Mouse (Mus musculus) heart, adult 2 months (tissue): ENCODE results near the gene Orai1. TPM values are rescaled to one million over a fixed set of nuclear protein-coding genes. Genes with fewer than 3 reads are reported as not detected.

Source experiments
- DNase-seq, 2 experiments: peaks; one replicate each; pipeline ENCODE4 v3.0.0; 2021
- H3K27ac ChIP-seq: fragments of 200-600 bp; 2 replicates; pipeline ENCODE4 v1.8.1; 2022
- H3K27me3 ChIP-seq: fragments of 200-500 bp; 2 replicates; pipeline ENCODE4 v1.6.1; 2012; ENCODE audit warnings: mild to moderate bottlenecking, low read length, inconsistent platforms, mixed read lengths; ENCODE audit not compliant: control insufficient read depth, insufficient read depth
- H3K36me3 ChIP-seq: fragments of 200-500 bp; 2 replicates; pipeline ENCODE4 v1.6.1; 2012; ENCODE audit warnings: low read length, inconsistent platforms; ENCODE audit not compliant: control insufficient read depth, insufficient read depth
- H3K4me1 ChIP-seq: fragments of 200-500 bp; 2 replicates; pipeline ENCODE4 v1.6.1; 2011; ENCODE audit warnings: low read length; ENCODE audit not compliant: control insufficient read depth, insufficient read depth
- H3K4me3 ChIP-seq: fragments of 200-600 bp; 2 replicates; pipeline ENCODE4 v1.8.1; 2022
- H3K79me2 ChIP-seq: fragments of 200-500 bp; replicated peaks from 2 replicates; pipeline ENCODE4 v1.6.1; 2012; ENCODE audit warnings: mild to moderate bottlenecking, inconsistent platforms, low read length, moderate library complexity, mixed read lengths; ENCODE audit not compliant: control insufficient read depth, insufficient read depth
- H3K9ac ChIP-seq: fragments of 200-500 bp; 2 replicates; pipeline ENCODE4 v1.6.1; 2012; ENCODE audit warnings: low read depth, mild to moderate bottlenecking, control low read depth, inconsistent platforms, low read length, mixed read lengths
- CTCF ChIP-seq: fragments of 200-600 bp; IDR thresholded peaks from 2 replicates; pipeline ENCODE4 v1.8.1; 2022; ENCODE audit warnings: antibody characterized with exemption, mild to moderate bottlenecking, moderate library complexity
- EP300 ChIP-seq: fragments of 200-500 bp; IDR thresholded peaks from 2 replicates; pipeline ENCODE4 v1.6.1; 2011; ENCODE audit warnings: low read depth, low read length, control low read depth; ENCODE audit not compliant: insufficient read depth
- POLR2A ChIP-seq: fragments of 200-500 bp; IDR thresholded peaks from 2 replicates; pipeline ENCODE4 v1.6.1; 2011; ENCODE audit warnings: mild to moderate bottlenecking, low read depth, low read length, control low read depth; ENCODE audit not compliant: insufficient read depth
- WGBS: fragments of 180-500 bp; shearing (Covaris S2); methylation state at CpG from one replicate; pipeline ENCODE4 v1.1.7; 2018; 5-methylcytosine and 5-hydroxymethylcytosine counted together
- intact Hi-C: fragments of 180-260 bp; cut with DNase I; formaldehyde crosslinking; loops from one replicate; pipeline ENCODE4 v1.15.1; 2025
- polyA plus RNA-seq: library from polyadenylated mRNA; depleted of rRNA; stranded (reverse); fragments of >200 nt; gene quantifications from 2 replicates; pipeline ENCODE4 v1.2.3, GENCODE M21; 2012
- total RNA-seq, 2 experiments: library from RNA; stranded (reverse); gene quantifications; 2 replicates each; pipeline ENCODE4 v1.2.3; 2021

The Orai1 gene
- total and polyA plus RNA-seq, 3 experiments, result 11.7 to 42.8 (median 15.8) TPM

- H3K27ac ChIP-seq, result no peak overlapping the region
- no peaks in the 10 kb centered on the region for H3K36me3 ChIP-seq
- WGBS, result 22% methylated on average over 9 of the region's 9 CpGs
- no peaks in the 10 kb centered on the region for H3K27me3 ChIP-seq
- no peak overlapping the region for H3K9ac ChIP-seq
- H3K4me1 ChIP-seq, result 0 out of 2 replicates have a peak, but pooled peaks cover 2% of the 10 kb centered on the region
- intact Hi-C loops, result loop anchor here (1.0 to 5.0 kb wide), 2 partner anchors 77 to 118 kb away; no protein-coding TSS in a partner anchor
- H3K4me3 ChIP-seq, result no peak overlapping the region
- no peak for TF ChIP-seq POLR2A
- peak; percentile 86 for TF ChIP-seq CTCF
- TF ChIP-seq EP300, result peak; percentile 51; the same call in 1 of the 2 replicates
- peak; percentile 69 to 72 for DNase-seq
- no peaks in the 10 kb centered on the region for H3K79me2 ChIP-seq
These were observed 30.9 kb downstream of the Orai1 start for GRCm38 (mm10) chr5:123045561-123046295.

DNA sequence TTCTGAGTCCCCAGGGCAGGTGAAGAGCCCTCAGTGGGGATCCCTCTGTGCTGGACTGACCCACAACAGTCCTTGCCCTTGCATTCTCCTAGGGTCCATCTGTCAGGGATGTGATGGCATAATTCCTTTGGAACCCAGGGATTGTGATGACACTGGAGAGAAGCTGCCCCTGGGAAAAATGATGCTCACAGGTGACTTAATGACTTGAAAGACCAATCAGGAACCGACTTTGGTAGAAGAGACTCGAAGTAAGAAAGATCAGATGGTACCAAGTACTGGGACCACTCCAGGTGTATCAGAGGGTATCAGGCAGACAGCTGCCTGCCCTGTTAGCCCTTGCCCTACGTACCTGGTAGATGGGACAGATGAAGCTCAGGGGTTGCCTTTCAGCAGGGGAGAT lies 32.0 kb downstream of the Orai1 start, which contains the start of gene Morn3:
Gene Morn3, minus strand, starts transcription at position 101 of the 400 bp plus-strand sequence.
- WGBS, result 77% methylated on average over 3 of the region's 3 CpGs
- no peaks in the 10 kb centered on the region; the same call in 1 of the 2 replicates for H3K4me1 ChIP-seq

GRCm38 (mm10) chr5:123049271-123049670 lies 34.4 kb downstream of the Orai1 start:
- Histone ChIP-seq H3K9ac (no peak overlapping the region), H3K4me1 (no peaks in the 10 kb centered on the region; the same call in 1 of the 2 replicates), H3K79me2 (no peaks in the 10 kb centered on the region), H3K27me3 (no peaks in the 10 kb centered on the region), H3K36me3 (no peaks in the 10 kb centered on the region), H3K4me3 (no peak overlapping the region), H3K27ac (no peak overlapping the region)
- DNase-seq, result peak in 1 of 2 experiments; percentile 30
- WGBS, result 22% methylated on average over 12 of the region's 12 CpGs
- intact Hi-C loops, result loop anchor here (2.0 to 5.0 kb wide), 2 partner anchors 36 to 122 kb away; no protein-coding TSS in a partner anchor
- TF ChIP-seq CTCF (peak; percentile 18; the same call in 1 of the 2 replicates), POLR2A (no peak)

More for the DNA sequence above, 32.0 kb downstream of the Orai1 start, which contains the start of gene Morn3:
- no peak for TF ChIP-seq EP300
- no peak for TF ChIP-seq CTCF
- no peak for TF ChIP-seq POLR2A
- Histone ChIP-seq H3K4me3 (no peak within 1 kb of the TSS), H3K79me2 (no peaks in the 10 kb centered on the region), H3K27ac (no peak within 1 kb of the TSS), H3K27me3 (no peaks in the 10 kb centered on the region), H3K9ac (no peak within 1 kb of the TSS), H3K36me3 (no peaks in the 10 kb centered on the region)
- no peak for DNase-seq
- intact Hi-C loops, result loop anchor here (1.0 to 5.0 kb wide), 2 partner anchors 79 to 120 kb away; no protein-coding TSS in a partner anchor

DNA sequence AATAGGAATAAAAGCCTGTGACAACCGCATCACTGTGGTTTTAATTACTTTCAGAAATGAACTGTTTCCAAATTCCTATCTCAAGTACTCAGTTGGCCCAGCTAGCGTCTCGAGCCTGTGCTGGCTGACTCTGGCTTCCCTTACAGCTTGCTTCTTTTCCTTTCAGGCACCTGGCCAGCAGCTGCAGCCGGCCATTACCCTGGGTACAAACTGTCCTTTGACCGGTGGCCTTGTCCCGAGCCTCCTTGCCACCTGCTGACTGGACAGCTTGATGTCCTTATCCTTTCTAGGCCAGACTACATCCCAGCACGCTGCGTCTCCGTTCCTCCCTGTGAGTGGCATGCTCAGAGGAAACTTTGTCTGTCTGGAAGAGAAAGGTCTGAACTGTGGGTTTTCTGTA lies 36.0 kb downstream of the Orai1 start:
- Histone ChIP-seq H3K36me3 (no peaks in the 10 kb centered on the region), H3K4me1 (no peaks in the 10 kb centered on the region; the same call in 1 of the 2 replicates), H3K27me3 (no peaks in the 10 kb centered on the region), H3K79me2 (no peaks in the 10 kb centered on the region), H3K27ac (no peak overlapping the region), H3K9ac (no peak overlapping the region), H3K4me3 (no peak overlapping the region)
- DNase-seq, result peak in 1 of 2 experiments; percentile 19
- WGBS, result 33% methylated on average over 9 of the region's 9 CpGs
- intact Hi-C loops, result loop anchor here (10.0 kb wide), 1 partner anchor 236 kb away; no protein-coding TSS in a partner anchor
- TF ChIP-seq POLR2A (no peak), EP300 (0 out of 2 replicates have a peak, but pooled peaks have one; percentile 14)

DNA sequence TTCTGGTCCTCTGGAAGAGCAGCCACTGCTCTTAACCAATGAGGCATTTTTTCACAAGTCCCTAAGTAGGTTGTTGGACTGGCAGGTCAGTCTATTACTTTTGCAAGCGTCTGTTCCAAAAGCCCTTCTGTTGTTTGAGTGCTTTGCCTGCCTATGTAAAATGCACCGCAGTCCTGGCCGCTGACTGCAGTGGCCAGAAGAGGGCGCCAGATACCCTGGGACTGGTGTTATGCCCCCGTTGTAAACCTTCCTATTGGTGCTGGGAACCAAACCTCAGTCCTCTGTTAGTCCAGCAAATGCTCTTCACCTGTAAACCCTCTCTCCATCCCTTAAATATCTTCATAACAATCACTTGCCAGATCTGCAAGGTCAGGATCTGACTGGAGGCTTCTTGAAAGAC lies 36.9 kb downstream of the Orai1 start:
- no peaks in the 10 kb centered on the region for H3K36me3 ChIP-seq
- no peak overlapping the region for H3K4me3 ChIP-seq
- H3K4me1 ChIP-seq, result no peaks in the 10 kb centered on the region; the same call in 1 of the 2 replicates
- intact Hi-C loops, result loop anchor here (10.0 kb wide), 1 partner anchor 237 kb away; no protein-coding TSS in a partner anchor
- no peak overlapping the region for H3K9ac ChIP-seq
- no peaks in the 10 kb centered on the region for H3K27me3 ChIP-seq
- peak in 1 of 2 experiments; percentile 14 for DNase-seq
- WGBS, result 81% methylated on average over 5 of the region's 5 CpGs
- no peak overlapping the region for H3K27ac ChIP-seq
- TF ChIP-seq POLR2A, result no peak
- TF ChIP-seq EP300, result no peak
- TF ChIP-seq CTCF, result peak; percentile 41
- no peaks in the 10 kb centered on the region for H3K79me2 ChIP-seq
